Mouse (Mus musculus): ENCODE data around the gene Slc16a8. TPM values are rescaled to one million over a fixed set of nuclear protein-coding genes. Genes with fewer than 3 reads are reported as not detected.

Gene Slc16a8
- polyA plus RNA-seq, 1 experiment from 2014 or later, result 0.29 TPM

DNA sequence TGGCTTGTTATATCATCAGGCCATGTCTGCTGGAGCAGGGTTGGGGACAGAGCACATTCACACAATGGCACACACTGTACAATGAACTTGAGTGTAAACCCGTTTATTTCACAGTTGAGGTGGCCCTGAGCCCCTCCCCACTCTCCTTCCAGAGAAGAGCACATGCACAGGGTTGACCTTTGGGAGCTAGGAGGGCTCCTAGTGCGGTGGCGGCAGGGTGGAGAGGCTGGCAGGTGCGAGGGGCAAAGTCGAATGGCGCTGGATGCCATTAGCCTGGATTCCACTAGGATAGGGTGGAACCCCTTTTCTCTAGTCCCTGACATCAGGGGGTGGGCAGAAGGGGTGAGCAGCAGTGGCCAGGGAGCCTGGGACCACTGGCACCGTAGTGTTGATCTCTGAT, 31.6 kb upstream of the Slc16a8 start:
- WGBS, result 87% methylated on average over 7 of the region's 7 CpGs
- Histone ChIP-seq H3K36me3 (ENCODE audit: control insufficient read depth, insufficient read depth, low read length) (no peaks in the 10 kb centered on the region), H3K9ac (ENCODE audit: low read depth, low read length) (no peak overlapping the region), H3K4me3 (ENCODE audit: low read depth, low read length) (no peak overlapping the region), H3K27ac (replicated peaks; ENCODE audit: low read depth, low read length) (no peak overlapping the region), H3K9me3 (ENCODE audit: control insufficient read depth, low read length) (no peaks in the 10 kb centered on the region), H3K27me3 (replicated peaks; ENCODE audit: control insufficient read depth, insufficient read depth, low read length) (no peaks in the 10 kb centered on the region), H3K4me2 (ENCODE audit: low read depth, low read length) (no peak overlapping the region), H3K4me1 (ENCODE audit: control insufficient read depth, insufficient read depth, low read length) (no peaks in the 10 kb centered on the region)
- no peak for ATAC-seq (ENCODE audit: low read depth)
- no peak for DNase-seq (ENCODE audit: low spot score)

DNA sequence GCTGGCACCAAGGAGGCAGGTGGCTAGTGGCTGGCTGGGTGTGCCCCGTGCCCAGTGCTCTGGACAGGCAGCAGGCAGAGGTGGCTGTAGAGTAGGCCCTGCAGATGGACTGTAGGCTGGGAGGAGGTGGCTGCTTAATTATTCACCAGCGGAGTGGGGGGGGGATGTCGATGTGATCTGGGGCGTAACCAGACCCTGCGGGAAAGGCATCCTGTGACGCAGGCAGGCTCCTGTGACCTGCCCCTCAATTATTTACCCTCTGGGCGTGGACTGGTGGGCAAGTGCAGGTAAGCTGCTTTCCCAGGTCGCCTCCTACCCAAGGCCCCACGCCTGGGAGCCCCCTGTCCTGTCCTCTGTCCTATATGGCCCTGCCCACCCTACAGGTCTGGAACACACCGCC, 30.8 kb upstream of the Slc16a8 start, which contains the start of gene Baiap2l2:
Gene Baiap2l2 (minus strand): TSS at position 139 of the 400 bp plus-strand sequence.
- Histone ChIP-seq H3K4me3 (ENCODE audit: low read depth, low read length) (no peak within 1 kb of the TSS), H3K9ac (ENCODE audit: low read depth, low read length) (no peak within 1 kb of the TSS), H3K27me3 (replicated peaks; ENCODE audit: control insufficient read depth, insufficient read depth, low read length) (no peaks in the 10 kb centered on the region), H3K4me1 (ENCODE audit: control insufficient read depth, insufficient read depth, low read length) (no peaks in the 10 kb centered on the region), H3K27ac (replicated peaks; ENCODE audit: low read depth, low read length) (no peak within 1 kb of the TSS), H3K4me2 (ENCODE audit: low read depth, low read length) (no peak within 1 kb of the TSS), H3K36me3 (ENCODE audit: control insufficient read depth, insufficient read depth, low read length) (no peaks in the 10 kb centered on the region), H3K9me3 (ENCODE audit: control insufficient read depth, low read length) (no peaks in the 10 kb centered on the region)
- DNase-seq (ENCODE audit: low spot score), result no peak
- WGBS, result 55% methylated on average over 9 of the region's 10 CpGs
- no peak for ATAC-seq (ENCODE audit: low read depth)

GRCm38 (mm10) chr15:79283371-79283770, 28.8 kb upstream of the Slc16a8 start:
- no peaks in the 10 kb centered on the region for H3K27me3 ChIP-seq (replicated peaks; ENCODE audit: control insufficient read depth, insufficient read depth, low read length)
- no peaks in the 10 kb centered on the region for H3K36me3 ChIP-seq (ENCODE audit: control insufficient read depth, insufficient read depth, low read length)
- H3K4me1 ChIP-seq (ENCODE audit: control insufficient read depth, insufficient read depth, low read length), result no peaks in the 10 kb centered on the region
- ATAC-seq (ENCODE audit: low read depth) (no peak), DNase-seq (ENCODE audit: low spot score) (no peak)
- H3K4me3 ChIP-seq (ENCODE audit: low read depth, low read length), result no peak overlapping the region
- H3K9ac ChIP-seq (ENCODE audit: low read depth, low read length), result no peak overlapping the region
- no peaks in the 10 kb centered on the region for H3K9me3 ChIP-seq (ENCODE audit: control insufficient read depth, low read length)
- H3K27ac ChIP-seq (replicated peaks; ENCODE audit: low read depth, low read length), result no peak overlapping the region
- WGBS, result 73% methylated on average over 4 of the region's 4 CpGs
- no peak overlapping the region for H3K4me2 ChIP-seq (ENCODE audit: low read depth, low read length)

- no peaks in the 10 kb centered on the region for H3K27me3 ChIP-seq (replicated peaks; ENCODE audit: control insufficient read depth, insufficient read depth, low read length)
- DNase-seq (ENCODE audit: low spot score) (no peak), ATAC-seq (ENCODE audit: low read depth) (no peak)
- H3K4me1 ChIP-seq (ENCODE audit: control insufficient read depth, insufficient read depth, low read length), result no peaks in the 10 kb centered on the region
- H3K4me2 ChIP-seq (ENCODE audit: low read depth, low read length), result no peak overlapping the region
- WGBS, result 72% methylated on average over 5 of the region's 5 CpGs
- H3K9me3 ChIP-seq (ENCODE audit: control insufficient read depth, low read length), result no peaks in the 10 kb centered on the region
- no peaks in the 10 kb centered on the region for H3K36me3 ChIP-seq (ENCODE audit: control insufficient read depth, insufficient read depth, low read length)
- no peak overlapping the region for H3K27ac ChIP-seq (replicated peaks; ENCODE audit: low read depth, low read length)
- no peak overlapping the region for H3K4me3 ChIP-seq (ENCODE audit: low read depth, low read length)
- no peak overlapping the region for H3K9ac ChIP-seq (ENCODE audit: low read depth, low read length)
Measured at GRCm38 (mm10) chr15:79282434-79282833, 27.9 kb upstream of the Slc16a8 start.

DNA sequence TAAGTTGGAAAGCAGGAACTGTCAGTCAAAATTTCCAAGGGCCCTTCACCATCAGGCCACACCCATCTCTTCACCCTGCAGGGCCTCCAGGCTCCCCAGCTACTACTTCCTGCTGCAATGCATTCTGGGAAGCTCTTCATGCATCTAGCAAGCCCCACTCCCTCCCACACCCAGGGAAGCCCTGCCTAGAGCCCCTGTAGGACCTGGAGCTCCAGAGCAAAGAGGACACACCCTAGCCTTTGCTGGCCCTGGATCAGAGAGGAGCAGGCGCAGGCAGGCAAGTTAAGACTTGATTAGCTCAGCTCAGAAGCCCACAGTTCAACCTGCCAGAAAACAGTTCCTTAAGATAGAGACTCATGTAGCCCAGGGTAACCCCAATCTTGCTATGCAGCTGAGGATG, 26.8 kb upstream of the Slc16a8 start:
- no peaks in the 10 kb centered on the region for H3K9me3 ChIP-seq (ENCODE audit: control insufficient read depth, low read length)
- H3K4me1 ChIP-seq (ENCODE audit: control insufficient read depth, insufficient read depth, low read length), result no peaks in the 10 kb centered on the region
- no peaks in the 10 kb centered on the region for H3K36me3 ChIP-seq (ENCODE audit: control insufficient read depth, insufficient read depth, low read length)
- no peak overlapping the region for H3K9ac ChIP-seq (ENCODE audit: low read depth, low read length)
- H3K27ac ChIP-seq (replicated peaks; ENCODE audit: low read depth, low read length), result no peak overlapping the region
- no peak overlapping the region for H3K4me3 ChIP-seq (ENCODE audit: low read depth, low read length)
- no peaks in the 10 kb centered on the region for H3K27me3 ChIP-seq (replicated peaks; ENCODE audit: control insufficient read depth, insufficient read depth, low read length)
- 100% methylated on average over 1 of the region's 1 CpGs for WGBS
- ATAC-seq (ENCODE audit: low read depth), result peak; percentile 56; the same call in 1 of the 2 replicates
- peak; percentile 86 for DNase-seq (ENCODE audit: low spot score)
- H3K4me2 ChIP-seq (ENCODE audit: low read depth, low read length), result no peak overlapping the region

GRCm38 (mm10) chr15:79280850-79281249, 26.3 kb upstream of the Slc16a8 start:
- H3K9ac ChIP-seq (ENCODE audit: low read depth, low read length), result no peak overlapping the region
- H3K27ac ChIP-seq (replicated peaks; ENCODE audit: low read depth, low read length), result no peak overlapping the region
- H3K4me1 ChIP-seq (ENCODE audit: control insufficient read depth, insufficient read depth, low read length), result no peaks in the 10 kb centered on the region
- DNase-seq (ENCODE audit: low spot score) (no peak), ATAC-seq (ENCODE audit: low read depth) (no peak)
- WGBS, result 54% methylated on average over 5 of the region's 5 CpGs
- H3K27me3 ChIP-seq (replicated peaks; ENCODE audit: control insufficient read depth, insufficient read depth, low read length), result no peaks in the 10 kb centered on the region
- H3K9me3 ChIP-seq (ENCODE audit: control insufficient read depth, low read length), result no peaks in the 10 kb centered on the region
- no peak overlapping the region for H3K4me3 ChIP-seq (ENCODE audit: low read depth, low read length)
- H3K36me3 ChIP-seq (ENCODE audit: control insufficient read depth, insufficient read depth, low read length), result no peaks in the 10 kb centered on the region
- H3K4me2 ChIP-seq (ENCODE audit: low read depth, low read length), result no peak overlapping the region

DNA sequence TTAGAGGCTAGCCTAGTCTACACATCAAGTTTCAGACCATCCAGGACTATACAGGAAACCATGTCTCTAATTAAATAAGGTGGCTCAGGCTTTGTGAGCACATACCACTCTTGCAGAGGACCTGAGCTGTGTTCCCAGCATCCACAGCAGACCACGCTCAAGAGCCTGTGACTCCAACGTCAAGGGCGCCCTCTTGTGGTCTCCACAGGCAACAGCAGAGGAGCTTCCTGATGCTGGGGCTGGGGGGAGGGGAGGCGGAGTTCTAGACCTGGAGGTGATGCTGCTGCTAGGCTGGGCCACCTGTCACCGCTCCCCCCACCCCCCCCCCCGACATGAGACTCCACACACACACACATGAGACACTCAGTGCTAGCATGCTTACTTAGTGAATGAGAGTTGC, 25.6 kb upstream of the Slc16a8 start:
- DNase-seq (ENCODE audit: low spot score) (no peak), ATAC-seq (ENCODE audit: low read depth) (no peak)
- Histone ChIP-seq H3K9me3 (ENCODE audit: control insufficient read depth, low read length) (no peaks in the 10 kb centered on the region), H3K4me3 (ENCODE audit: low read depth, low read length) (no peak overlapping the region), H3K4me2 (ENCODE audit: low read depth, low read length) (no peak overlapping the region), H3K27ac (replicated peaks; ENCODE audit: low read depth, low read length) (no peak overlapping the region), H3K36me3 (ENCODE audit: control insufficient read depth, insufficient read depth, low read length) (no peaks in the 10 kb centered on the region), H3K27me3 (replicated peaks; ENCODE audit: control insufficient read depth, insufficient read depth, low read length) (no peaks in the 10 kb centered on the region), H3K9ac (ENCODE audit: low read depth, low read length) (no peak overlapping the region), H3K4me1 (ENCODE audit: control insufficient read depth, insufficient read depth, low read length) (no peaks in the 10 kb centered on the region)
- WGBS, result 23% methylated on average over 6 of the region's 6 CpGs

GRCm38 (mm10) chr15:79277728-79278127, 23.2 kb upstream of the Slc16a8 start:
- Histone ChIP-seq H3K4me1 (ENCODE audit: control insufficient read depth, insufficient read depth, low read length) (no peaks in the 10 kb centered on the region), H3K9ac (ENCODE audit: low read depth, low read length) (no peak overlapping the region), H3K27ac (replicated peaks; ENCODE audit: low read depth, low read length) (no peak overlapping the region), H3K36me3 (ENCODE audit: control insufficient read depth, insufficient read depth, low read length) (no peaks in the 10 kb centered on the region), H3K4me2 (ENCODE audit: low read depth, low read length) (no peak overlapping the region), H3K9me3 (ENCODE audit: control insufficient read depth, low read length) (no peaks in the 10 kb centered on the region), H3K4me3 (ENCODE audit: low read depth, low read length) (no peak overlapping the region), H3K27me3 (replicated peaks; ENCODE audit: control insufficient read depth, insufficient read depth, low read length) (no peaks in the 10 kb centered on the region)
- WGBS, result 42% methylated on average over 10 of the region's 10 CpGs
- DNase-seq (ENCODE audit: low spot score) (peak; percentile 51), ATAC-seq (ENCODE audit: low read depth) (no peak)

DNA sequence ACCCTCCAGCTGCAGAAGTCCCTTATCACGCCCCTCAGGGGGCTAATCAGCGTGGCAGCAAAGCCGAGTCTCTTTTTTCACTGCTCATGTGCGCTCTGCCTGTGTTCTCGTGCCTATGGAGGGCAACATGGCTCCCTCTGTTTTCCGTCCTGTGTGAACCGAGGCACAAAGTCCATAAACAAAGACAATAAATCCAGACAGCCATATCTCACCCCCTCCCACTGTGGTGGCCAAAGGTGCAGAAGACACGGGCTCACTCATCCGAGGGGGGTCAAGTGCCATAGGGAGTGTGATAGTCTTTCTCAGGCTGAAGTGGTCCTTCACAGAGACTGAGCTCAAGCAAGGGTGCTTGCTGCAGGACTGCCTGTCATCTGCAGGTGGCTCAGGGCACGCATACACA, 18.5 kb upstream of the Slc16a8 start:
- no peak for DNase-seq (ENCODE audit: low spot score)
- Histone ChIP-seq H3K9ac (ENCODE audit: low read depth, low read length) (no peak overlapping the region), H3K36me3 (ENCODE audit: control insufficient read depth, insufficient read depth, low read length) (no peaks in the 10 kb centered on the region)

More for the DNA sequence above, 18.5 kb upstream of the Slc16a8 start:
- H3K4me2 ChIP-seq (ENCODE audit: low read depth, low read length), result no peak overlapping the region
- H3K27me3 ChIP-seq (replicated peaks; ENCODE audit: control insufficient read depth, insufficient read depth, low read length), result peaks cover 13% of the 10 kb centered on the region
- H3K4me1 ChIP-seq (ENCODE audit: control insufficient read depth, insufficient read depth, low read length), result peaks cover 3% of the 10 kb centered on the region; the same call in 1 of the 2 replicates
- no peaks in the 10 kb centered on the region for H3K9me3 ChIP-seq (ENCODE audit: control insufficient read depth, low read length)
- WGBS, result 51% methylated on average over 10 of the region's 10 CpGs
- H3K4me3 ChIP-seq (ENCODE audit: low read depth, low read length), result no peak overlapping the region
- ATAC-seq (ENCODE audit: low read depth), result no peak
- no peak overlapping the region for H3K27ac ChIP-seq (replicated peaks; ENCODE audit: low read depth, low read length)
